Mouse (Mus musculus) NIH3T3 (cell line): ENCODE data around the gene Igf2bp3.

Experiments
- DNase-seq: peaks from one replicate; pipeline ENCODE4 v3.0.0-alpha.2; 2012; ENCODE audit warnings: low read depth

The Igf2bp3 gene

DNA sequence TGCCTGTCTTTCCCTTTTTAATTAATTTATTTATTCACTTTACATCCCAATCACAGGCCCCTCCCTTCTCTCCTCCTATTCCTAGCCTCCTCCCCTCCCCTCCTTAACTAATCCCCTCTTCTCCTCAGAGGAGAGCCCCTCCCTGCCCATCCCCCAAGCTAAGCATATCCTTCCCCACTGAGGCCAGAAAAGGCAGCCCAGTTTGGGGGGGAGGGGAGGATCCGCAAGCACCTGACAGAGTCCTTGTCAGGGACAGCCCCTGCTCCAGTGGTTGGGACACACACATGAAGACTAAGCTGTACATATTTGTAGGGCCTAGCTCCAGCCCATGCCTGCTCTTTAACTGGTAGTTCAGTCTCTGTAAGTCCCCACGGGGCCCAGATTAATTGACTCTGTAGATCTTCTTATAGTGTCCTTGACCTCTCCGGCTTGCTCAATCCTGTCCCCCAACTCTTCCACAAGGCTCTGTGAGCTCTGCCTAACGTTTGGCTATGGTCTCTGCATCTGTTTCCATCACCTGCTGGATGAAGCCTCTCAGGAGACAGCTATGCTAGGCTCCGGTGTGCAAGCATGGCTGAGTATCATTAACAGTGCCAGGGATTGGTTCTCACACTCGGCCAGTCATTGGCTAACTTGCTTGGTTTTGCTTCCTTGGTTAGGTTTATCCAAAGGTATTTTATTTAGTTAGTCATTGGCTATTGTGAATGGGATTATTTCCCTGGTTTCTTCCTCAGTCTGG, 82.2 kb downstream of the Igf2bp3 start:
- no peak for DNase-seq

DNA sequence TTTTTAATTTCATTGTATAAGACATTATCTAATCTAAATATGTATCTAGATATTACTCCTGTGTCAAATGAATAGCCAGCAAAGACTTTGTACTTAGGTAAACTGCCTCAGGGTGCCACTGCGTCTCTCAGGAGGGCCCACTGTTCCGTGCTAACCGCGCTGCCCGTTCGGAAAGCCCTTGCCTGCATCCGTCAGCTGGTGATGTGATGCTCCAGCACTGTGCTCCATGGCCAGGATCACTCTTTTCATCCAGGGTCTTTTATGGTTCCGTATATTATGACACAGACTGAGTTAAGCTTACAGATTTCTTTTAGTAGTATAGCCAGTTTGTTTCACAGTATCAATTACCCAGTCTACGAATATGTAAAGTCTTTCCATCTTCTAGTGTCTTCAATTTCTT, 82.9 kb downstream of the Igf2bp3 start:
- DNase-seq = no peak

DNA sequence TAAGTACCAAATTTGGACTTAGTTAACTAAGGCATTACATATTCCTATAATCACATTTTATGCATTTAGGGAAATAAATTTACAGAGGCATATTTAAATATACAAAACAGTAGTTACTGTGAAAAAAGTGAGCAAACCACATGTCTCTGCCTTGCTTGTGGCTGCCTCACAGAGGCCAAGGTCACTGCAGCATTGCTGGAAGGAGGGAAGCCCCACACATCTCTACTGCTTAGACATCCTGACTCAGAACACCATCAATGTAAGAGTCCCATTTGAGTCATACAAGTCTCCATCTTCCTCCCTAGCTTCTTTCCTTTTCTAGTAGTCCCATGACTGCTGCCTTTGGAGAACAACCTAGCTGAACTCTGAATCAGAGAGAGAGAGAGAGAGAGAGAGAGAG, 84.4 kb downstream of the Igf2bp3 start:
- DNase-seq = peak; percentile 61

DNA sequence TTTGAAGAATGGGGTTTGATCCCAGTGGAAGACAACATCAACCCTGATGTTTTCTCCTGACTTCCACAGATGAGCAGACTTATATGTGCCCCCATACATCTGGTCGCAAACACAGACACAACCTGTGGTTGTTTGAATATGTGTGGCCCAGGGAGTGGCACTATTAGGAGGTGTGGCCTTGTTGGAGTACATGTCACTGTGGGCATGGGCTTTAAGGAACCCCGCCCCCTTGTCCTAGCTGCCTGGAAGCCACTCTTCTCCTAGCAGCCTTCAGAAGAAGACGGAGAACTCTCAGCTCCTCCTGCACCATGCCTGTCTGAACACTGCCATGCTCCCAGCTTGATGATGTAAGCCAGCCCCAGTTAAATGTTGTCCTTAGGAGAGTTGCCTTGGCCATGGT, 94.4 kb downstream of the Igf2bp3 start:
- DNase-seq = no peak

DNA sequence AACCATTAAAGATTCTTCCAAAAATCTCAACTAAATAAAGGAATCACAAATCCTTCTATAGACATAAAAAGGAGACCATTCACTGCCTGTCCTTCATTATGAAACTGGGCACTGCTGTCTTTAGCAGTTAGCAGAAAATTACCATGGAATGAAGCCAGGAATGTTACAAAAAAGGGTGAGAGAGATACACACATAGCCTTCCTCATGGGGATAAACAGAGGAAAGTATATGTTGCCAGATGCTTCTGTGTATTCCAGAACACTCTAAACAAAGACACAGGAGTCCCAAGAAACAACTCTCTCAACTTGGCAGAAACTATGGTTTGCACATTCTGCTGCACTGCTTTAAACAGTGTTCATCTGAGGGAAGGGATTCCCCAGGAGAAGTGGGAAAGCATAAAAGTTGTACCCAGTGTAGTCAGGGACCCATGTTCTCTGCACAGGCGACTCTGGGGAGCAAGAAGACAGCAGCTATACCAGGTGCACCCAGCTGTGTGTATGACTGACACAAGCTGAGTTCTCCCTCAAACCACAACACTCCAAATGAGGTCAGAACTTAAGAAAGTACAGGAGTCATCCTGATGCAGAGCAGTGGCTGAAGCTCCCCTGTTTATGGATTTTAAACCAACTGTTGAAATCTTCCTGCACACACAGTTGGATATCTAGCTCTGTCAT, 95.2 kb downstream of the Igf2bp3 start:
- peak; percentile 37 for DNase-seq

DNA sequence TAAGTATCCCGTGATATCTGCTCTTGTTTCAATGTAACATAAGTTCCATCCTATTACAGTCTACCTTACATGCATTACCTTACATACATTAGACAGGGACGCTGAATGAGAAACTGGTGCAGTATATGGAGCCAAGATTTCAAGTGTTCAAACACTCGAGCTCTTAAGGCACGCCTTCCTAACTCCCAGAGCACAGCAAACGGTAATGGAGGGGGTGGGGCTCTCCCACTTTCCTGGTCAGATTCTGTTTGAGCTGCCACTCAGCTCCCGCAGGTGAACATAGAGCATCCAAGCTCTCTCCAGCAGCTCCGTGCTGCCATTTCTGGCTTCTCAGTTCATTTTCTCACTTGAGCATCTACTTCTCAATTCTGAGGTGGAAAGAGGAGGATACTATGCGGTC, 96.3 kb downstream of the Igf2bp3 start:
- DNase-seq = no peak

DNA sequence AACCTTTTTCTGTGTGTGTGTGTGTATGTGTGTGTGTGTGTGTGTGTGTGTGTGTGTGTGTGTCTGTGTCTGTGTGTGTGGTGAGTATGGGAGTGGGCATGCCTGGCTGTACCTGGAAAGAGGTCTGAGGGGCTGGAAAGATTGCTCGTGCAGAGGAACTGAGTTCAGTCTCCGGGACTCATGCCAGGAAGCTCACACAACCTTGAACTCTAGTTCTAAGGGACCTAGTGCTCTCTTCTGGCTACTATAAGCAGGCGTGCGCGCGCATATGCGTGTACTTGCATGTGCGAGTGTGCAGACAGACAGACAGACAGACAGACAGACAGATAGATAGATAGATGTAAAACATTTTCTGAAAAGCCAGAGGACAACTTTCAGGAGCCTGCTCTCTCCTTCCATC, 98.5 kb downstream of the Igf2bp3 start:
- no peak for DNase-seq

DNA sequence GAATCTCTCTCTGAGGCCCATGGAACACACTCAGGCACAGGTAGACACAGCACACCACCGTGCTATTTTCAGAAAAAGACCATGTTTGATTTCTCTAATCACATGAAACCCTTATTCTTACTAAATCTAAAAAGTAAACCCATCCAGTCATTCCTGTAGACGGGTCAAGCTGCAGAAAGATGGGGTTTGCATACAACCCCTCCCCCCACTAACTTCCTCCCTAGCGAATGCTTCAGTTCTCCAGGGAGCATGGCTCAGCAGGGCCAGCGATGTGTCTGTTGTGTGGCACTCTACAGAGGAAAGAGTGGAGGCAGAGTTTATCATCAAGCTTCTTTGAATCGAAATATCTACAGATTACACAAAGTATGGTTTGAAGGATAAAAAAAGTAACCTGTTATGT, 99.2 kb downstream of the Igf2bp3 start:
- DNase-seq = no peak

DNA sequence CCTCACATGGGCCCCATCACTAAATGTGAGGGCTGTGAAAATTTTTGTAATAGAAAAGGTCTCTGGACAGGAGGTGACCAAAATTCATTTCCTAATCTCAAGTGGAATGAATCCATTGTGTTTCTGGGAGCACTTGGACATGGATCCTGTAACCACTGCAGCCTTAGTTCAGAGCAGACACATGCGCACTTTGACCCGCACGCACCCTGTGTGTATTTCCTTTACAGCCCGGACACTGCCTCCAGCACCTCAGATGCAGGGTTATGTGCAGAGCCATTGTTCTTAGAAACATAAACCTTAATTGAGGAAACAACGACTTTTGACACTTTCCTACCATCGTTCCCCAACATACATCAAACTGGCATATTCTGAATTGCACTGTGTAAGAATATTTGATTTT, 100.3 kb downstream of the Igf2bp3 start:
- no peak for DNase-seq

DNA sequence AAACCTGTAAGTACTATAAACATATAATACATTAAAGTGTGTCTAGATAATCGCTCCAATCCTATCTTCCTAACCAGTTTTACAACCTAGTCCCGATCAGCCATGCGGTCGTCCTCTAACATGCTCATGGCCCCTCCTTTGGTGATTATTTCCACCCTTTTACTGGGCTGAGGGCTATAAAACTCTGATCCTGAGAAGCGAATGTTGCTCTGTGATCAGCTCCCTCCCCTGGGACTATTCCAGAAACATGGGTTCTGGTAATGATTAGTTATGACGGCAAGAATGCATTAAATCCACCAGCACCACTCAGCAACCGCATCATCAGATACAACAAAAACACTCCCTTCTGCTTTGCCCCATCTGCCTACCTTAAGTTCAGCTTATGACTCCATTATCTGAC, 100.9 kb downstream of the Igf2bp3 start:
- peak; percentile 36 for DNase-seq

DNA sequence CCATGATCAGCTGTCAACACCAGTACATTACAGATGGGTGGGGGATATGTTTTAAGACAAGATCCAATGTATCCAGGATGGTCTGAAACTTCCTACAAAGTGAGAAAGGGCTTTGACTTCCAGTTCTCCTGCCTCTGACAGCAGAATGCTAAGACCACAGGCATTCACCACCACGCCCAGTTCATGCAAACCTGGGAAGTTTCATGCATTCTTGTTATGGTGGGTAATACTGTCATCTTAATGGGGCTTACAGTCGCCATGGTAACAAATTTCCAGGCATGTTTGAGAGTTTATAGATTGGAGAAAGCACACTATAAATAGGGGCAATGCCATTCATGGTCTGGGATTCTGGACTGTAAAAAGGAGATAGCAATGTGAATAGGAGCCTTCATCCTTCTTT, 105.6 kb downstream of the Igf2bp3 start:
- peak; percentile 55 for DNase-seq

DNA sequence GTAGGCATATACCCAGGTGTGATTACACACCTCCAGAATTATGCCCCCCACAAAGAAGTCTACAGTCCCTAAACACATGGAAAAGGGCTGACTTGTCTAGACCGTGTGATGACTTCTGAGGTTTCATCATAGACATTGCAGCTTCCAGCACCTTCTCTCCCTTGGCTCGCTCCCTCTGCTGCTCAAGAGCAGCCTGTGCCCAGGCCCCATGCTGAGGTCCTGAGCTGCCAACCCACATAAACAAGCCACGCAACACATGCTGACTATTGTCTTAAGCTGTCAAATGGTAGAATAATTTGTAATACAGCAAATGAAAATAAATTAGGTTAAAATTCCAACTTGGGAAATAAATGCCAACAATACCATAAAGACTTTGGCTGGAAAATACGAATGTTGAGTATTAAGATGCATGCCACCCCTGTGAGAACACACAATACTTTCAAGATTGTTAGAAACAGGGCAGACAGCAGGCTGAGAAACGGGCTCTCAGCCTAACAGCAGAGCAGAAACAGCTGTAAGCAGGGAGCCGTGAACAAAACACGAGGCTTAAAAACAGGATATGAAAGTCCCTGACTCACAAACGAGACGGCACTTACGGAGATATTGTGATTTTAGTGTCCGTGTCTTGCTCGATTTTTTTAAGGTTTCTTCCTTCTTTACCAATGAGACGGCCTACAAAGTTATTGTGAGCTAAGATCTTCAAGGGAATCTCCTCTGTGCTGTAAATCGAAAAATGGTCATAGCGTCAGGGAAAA, 107.8 kb downstream of the Igf2bp3 start:
- DNase-seq = peak; percentile 66

DNA sequence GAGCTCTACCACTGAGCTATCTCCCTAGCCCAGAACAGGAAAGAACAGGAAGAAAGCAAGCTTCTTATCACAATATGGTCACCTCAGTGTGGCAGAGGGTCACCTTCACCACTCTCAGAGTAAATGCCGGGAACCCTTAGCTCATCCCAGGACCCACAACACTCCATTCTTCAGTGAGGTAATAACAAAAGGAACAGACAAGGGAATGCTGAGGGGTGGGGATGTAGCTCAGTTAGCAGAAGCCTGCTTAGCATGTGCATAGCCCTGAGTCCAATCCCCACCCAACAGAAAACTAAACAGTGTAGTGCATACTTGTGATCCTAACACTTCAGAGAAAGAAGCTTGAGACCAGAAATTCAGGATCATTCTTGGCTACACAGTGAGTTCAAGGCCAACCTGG, 115.7 kb downstream of the Igf2bp3 start:
- no peak for DNase-seq

DNA sequence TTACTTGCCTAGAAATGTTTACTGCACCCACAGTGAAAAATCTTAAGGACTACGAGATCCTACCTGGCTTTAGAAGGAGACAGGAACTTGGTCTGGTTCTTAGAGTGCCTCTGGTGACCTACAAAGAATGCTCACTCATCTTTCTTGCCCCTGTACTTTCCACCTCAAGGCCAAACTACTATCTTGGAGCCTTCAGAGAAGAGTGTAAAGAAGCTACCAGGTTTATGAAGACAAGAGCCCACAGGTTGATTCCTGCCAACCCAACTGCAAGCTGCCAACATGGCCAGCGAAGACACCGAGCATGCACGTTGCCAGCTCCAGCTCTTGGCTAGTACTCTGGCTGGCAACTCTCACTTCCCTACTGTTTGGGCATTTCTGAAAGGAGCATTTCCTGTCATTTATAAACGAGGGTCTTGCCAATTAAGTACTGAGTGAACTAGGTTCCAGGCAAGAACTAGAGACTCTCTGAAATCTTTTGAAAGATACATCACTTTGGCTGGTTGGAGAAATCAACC, 117.1 kb downstream of the Igf2bp3 start:
- DNase-seq = peak; percentile 25

DNA sequence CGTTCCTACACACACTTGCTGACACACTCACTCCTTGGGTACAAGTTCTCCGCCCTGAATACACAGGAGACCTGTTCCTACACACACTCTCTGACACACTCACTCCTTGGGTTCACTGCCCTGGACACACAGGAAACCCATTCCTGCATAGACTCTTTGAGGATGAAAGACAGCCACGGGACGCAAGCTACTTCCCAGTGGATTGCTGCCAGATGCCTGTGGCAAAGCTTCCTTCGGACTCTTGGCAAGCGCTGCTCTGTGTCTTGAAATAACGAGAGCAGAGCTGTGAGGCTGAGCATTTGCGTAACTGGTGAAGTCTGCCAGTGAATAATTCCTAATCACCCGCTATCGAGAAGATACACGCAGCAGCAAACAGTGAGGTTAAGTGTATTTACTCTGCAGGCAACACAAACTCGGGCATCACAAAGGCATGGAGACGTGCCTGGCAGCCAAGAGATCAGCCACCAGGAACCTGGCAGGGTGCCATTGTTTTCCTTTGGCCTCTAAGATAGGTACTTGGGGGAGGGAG, 117.8 kb downstream of the Igf2bp3 start:
- peak; percentile 99 for DNase-seq

DNA sequence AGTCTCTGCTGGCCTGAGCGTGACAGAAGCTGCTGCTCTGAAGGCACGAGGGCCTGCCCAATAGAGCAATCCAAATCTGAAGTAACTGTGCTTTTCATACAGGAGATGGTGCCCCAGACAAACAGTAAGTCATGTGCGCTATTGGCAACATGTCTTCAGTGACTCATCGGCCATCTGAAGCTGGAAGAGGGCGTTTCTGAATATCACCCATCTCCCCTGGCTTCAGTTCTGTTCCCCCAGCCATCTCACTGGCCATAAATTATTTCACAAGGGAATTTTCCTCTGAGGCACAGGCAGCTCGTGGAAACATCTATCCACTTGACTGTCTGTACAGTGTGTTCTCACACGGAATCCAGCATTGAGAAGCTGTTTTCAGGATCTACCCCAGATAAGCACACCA, 118.3 kb downstream of the Igf2bp3 start:
- DNase-seq = peak; percentile 95

DNA sequence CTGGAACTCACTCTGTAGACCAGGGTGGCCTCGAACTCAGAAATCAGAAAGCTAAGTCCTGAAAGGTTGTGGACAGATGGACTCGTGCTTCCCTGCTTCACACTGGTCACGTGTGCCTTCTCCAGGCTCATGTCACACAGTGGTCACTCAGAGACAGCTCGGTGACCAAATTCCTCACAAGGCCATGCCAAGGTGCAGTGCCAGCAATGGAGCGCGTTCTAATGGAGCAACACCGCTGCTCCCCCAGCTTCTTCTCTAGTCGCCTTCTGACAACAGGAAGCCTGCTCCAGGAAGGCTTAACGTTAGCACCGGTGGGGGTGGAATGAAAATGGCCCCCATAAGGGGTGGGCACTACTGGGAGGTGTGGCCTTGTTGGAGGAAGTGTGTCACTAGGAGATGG, 119.8 kb downstream of the Igf2bp3 start:
- no peak for DNase-seq

DNA sequence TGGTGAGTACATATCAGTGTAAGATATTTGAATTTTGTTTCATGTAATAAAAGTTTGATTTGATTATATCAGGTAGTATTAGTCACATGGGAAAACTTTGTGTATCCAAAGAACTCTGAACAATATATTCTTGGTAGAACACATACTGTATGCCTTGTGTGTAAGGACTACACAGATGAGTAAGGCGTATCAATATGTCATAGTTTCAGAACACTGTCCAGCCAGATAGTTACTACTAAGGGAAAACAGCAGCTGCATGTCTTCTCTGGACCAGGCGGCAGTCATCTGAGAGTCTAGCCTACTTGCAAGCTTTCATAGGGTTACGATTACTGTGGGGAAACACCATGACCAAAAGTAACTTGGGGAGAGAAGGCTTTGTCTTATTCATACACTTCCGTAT, 131.7 kb downstream of the Igf2bp3 start:
- no peak for DNase-seq

DNA sequence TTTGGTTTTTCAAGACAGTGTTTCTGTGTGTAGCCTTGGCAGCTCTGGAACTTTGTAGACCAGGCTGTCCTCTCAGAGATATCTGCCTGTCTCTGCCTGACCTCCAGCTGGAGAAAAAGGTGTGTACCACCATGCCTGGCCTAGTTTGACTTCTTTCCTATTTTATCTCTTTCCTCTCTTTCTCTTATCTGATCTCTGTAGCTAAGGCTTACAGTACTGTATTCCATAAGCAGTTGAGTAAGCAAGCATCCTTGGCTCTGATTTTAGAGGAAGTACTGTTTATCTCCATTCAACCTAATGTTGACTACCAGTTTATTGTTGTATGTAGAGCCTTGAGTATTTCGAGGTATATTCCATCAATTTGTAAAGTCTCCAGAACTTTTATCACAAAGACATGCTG, 135.4 kb downstream of the Igf2bp3 start:
- DNase-seq = no peak

DNA sequence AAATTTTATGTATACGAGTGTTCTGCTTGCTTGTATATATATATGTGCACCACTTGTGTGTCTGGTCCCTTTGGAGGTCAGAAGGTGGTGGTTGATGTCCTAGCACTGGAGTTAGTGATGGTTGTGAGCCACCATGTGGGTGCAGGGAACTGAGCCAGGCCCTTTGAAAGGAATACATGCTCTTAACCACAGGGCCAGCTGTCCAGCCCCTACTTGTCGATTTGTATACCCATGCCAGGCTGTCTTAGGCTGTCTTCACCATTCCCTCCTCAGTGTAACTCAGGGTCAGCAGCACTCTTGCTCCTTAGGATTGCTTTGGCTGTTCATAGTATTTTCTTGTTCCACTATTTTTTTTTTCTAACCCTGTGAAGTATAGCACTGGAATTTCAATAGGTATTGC, 136.9 kb downstream of the Igf2bp3 start:
- no peak for DNase-seq

DNA sequence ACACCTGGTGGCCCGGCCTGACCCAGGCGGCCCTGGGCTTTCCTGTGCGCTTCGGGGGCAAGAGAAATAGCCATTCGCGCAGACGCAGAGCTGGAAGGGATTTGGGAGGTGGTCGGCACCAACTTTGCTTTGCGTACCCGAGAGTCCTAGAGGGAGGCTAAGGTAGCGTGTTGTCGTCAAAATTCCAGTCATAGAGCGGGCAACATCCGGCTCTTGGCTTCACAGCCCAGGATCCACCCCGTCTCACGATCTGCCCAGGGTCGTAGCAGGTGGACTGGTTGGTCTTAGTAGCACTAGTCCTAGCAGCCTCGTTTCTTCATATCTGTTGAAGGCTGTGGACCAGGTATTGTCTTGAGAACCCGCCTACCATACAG, 140.7 kb downstream of the Igf2bp3 start:
- DNase-seq = peak; percentile 36

DNA sequence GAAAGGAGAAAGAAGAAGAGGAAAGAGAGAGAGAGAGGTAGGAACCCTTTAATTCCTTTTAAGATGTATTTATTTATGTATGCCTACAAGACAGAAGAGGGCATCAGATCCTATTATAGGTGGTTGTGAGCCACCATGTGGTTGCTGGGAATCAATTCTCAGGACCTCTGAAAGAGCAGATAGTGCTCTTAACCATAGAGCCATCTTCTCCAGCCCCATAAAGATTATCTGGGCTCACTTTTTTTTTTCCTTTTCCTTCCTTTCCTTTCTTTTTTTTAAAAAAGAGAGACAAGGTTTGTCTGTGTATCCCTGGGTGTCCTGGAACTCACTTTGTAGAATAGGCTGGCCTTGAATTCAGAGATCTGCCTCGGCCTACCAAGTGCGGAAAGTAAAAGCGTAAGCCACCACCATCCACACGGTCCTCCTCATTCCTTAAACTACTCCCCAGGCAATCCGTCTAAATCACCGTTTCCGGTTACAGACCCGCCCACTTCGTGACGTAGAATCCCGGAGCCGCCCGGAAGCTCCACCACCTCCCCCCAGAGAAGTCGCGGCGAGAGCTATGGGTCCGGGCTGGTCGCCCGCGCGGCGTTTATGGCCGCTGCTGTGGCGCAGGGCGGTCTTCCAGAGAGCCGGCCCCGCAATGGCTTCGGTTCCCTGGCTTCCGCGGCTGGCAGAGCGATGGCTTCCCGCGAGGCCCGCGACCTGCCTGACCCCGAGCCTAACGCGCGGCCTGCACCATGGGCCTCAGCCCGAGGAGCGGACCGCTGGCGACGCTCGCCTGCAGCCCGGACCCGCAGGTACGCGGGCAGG, 141.2 kb downstream of the Igf2bp3 start, which contains the start of gene Malsu1:
Gene Malsu1, plus strand, starts transcription at position 492 of the 813 bp plus-strand sequence.
- peak; percentile 97 for DNase-seq
